Mouse (Mus musculus) mouse trophoblast stem cell (cell line): ENCODE data around the gene Mtg2.

ENCODE experiments used
- in situ Hi-C, 2 experiments: fragments of 300-500 bp; cut with MseI, MboI; formaldehyde crosslinking; loops; 2 replicates in 1 of 2; 3 replicates in 1 of 2; pipeline ENCODE4 v1.15.1; 2025

Gene Mtg2

DNA sequence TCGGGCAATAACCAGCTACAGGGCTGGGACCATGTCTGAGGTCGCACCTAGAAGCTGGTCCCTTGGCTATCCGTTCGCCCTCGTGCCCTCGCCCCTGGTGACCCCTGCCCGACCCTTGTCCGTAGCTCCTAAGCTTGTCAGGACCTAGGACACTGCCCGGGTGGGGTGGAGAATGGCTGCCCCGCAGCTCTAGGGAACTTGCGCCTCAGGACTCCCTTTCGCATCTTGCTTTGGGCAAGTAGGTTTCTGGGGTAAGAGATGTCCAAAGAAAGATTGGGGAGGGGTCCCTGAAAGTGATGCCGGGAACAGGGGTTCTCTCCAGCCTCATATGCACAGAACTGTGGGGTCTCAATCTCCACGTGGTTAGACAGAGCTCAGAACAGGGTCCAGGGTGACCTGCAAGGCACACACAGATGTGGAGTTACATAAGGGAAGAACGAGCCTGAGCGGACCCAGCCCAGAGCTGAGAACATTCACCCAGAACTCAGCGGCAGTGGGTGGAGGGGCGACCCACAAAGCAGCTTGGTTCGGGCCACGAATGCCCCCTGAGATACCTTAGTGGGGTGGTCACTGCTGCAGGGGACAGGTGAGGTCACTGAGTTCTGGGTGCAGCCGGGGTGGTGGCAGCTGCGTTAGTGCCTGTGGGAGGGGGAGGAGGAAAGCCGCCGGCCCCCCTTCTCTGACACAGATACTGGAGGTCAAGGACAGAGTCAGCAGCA, 34.4 kb downstream of the Mtg2 start:
- in situ Hi-C loops: no loop called here

- in situ Hi-C loops: no loop called here
Observed at GRCm38 (mm10) chr2:180105441-180106190, 35.2 kb downstream of the Mtg2 start.

DNA sequence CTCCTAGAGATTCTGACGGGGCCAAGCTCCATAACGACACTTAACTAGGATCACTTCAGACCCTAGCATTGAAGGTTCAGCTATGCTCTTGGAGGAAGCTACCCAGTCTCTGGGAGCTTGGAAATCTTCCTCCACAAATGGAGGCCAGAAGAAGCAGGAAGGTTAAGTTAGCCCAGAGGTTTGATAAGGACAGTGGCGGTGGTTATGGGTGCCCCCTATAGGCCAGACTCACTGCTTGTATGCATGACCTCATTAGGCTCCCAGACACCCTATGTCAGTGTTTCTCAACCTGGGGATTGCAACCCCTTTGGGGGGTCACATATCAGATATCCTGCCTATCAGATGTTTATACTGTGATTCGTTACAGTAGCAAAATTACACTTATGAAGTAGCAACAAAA, 36.7 kb downstream of the Mtg2 start:
- in situ Hi-C loops: no loop called here

- in situ Hi-C loops: no loop called here
Observed at GRCm38 (mm10) chr2:180108285-180108684, 37.9 kb downstream of the Mtg2 start.

DNA sequence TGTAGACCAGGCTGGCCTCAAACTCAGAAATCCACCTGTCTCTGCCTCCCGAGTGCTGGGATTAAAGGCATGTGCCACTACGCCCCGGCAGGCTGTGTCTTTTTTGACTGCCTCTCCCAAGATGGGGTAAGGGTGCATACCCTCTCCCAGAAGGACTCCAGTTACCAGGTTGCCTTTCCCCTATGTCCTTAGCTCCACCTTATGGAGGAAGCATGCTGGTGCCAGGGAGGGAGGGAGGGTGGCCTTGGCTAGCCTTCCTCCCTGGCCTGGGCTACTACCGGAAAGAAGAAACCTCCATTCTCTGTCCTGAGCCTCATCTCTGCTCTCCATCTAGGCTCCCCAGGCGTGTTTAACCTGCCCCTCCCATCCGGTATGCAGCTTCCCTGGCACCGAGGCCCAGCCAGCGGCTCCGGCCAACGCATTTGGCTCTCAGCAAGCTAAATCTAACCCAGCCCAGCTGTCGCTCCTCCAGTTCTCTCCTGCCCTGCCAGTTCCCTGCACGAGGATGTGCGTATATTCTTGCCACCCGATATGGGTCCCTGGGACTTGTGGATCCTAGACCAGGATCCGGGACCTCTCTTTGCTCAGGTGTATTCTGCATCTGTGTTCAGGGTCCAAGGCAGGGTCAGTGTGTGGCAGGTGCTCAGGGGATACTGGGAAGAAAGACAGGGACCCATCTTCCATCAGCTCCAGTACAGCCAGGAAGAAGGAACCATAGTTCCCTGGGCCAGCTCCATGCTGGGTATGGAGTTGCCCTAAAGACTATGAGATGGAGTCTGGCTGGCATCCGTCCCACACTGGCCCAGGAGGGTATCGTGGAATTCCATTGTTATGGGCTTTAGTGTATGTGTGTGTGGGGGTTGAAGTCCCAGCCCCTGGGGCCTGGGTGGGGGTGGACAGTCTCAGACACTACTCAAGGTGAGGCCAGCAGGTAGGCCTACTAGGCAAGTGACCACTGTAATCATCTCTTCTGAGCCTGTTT, 43.8 kb downstream of the Mtg2 start:
- in situ Hi-C loops: no loop called here

DNA sequence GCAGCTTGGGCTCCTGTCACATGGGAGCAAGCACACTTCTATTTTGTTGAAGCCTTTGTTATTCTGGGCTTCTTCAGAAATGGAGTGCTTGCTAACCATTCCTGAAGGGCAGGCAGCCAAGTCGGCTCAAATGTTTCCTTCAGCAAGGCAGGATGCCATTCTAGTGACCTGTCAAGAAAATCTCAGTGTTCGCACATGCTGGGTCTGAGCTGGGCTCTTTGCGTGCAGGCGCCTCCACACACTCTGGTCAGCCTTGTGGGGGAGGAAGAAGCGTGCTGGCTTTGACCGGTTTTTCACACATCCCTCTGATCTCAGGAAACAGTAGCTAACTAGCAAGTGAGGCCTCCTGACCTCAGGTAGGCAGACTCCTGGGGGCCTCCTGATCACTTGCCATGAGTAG, 44.9 kb downstream of the Mtg2 start:
- in situ Hi-C loops: no loop called here

DNA sequence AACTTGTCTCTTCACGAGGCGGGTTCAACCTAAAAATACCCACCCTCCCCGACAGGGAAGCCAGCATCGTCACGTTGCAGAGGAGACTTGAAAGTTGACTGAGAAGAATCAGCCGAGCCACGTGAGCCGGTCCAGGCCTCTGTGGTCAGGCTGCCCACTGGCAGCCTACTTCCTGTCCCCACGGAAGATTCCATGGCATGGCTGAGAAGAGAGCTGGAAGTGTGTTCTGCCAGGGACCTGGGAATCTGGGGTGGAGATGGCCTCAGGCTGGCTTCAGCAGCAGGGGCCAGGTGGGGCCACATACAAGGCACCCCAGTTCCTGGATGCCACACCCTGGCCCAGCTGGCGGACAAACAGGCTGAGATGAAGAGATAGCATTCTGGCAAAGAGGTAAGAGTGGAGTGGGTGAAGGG, 45.7 kb downstream of the Mtg2 start:
- in situ Hi-C loops: no loop called here

- in situ Hi-C loops: no loop called here
Observed at GRCm38 (mm10) chr2:180116741-180117484, 46.5 kb downstream of the Mtg2 start.

- in situ Hi-C loops: no loop called here
Observed at GRCm38 (mm10) chr2:180117485-180118194, 47.3 kb downstream of the Mtg2 start.

GRCm38 (mm10) chr2:180118661-180119438, 48.5 kb downstream of the Mtg2 start, which contains the start of gene Osbpl2:
Gene Osbpl2, plus strand, starts transcription at chr2:180119306.
- in situ Hi-C loops: no loop called here

GRCm38 (mm10) chr2:180119439-180120291, 49.3 kb downstream of the Mtg2 start:
- in situ Hi-C loops: no loop called here

DNA sequence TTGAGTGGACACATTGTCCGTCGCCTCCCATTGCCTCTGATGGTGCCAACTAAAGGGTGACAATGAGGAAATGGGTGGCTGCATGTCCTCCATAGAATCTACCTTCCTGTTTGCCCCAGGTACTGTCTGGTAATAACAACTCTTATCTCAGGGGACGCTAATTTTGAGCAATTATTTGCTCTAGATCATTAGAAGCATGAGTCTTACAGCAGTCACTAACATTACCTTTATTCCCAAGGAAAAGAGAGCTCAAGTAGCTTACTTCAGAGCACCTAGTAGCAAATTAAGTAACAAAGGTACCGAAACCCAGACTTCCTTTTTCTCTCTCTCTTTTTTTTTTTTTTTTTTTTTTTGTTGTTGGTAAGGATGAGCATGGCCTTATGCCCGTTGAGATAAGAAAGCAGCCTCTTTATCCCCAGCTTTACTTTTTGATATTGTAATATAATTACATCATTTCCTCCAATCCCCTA, 49.9 kb downstream of the Mtg2 start:
- in situ Hi-C loops: no loop called here

DNA sequence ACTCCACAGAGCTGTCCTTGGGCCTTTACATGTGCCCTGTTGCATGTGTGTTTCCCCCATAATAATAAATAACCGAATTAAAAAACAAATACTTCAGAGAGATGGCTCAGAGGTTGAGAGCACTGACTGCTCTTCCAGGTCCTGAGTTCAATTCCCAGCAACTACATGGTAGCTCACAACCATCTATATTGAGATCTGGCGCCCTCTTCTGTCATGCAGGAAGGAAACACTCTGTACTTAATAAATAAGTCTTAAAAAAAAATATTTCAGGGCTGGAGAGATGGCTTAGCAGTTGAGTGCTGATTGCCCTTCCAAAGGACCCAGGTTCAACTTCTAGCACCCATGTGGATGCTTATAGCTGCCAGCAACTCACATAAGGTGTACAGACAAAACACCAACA, 53.8 kb downstream of the Mtg2 start:
- in situ Hi-C loops: no loop called here

GRCm38 (mm10) chr2:180126195-180126594, 55.8 kb downstream of the Mtg2 start:
- in situ Hi-C loops: loop anchor here in 1 of 2 experiments (25.0 kb wide), 1 partner anchor 311 kb away; no protein-coding TSS in a partner anchor

GRCm38 (mm10) chr2:180127675-180128074, 57.3 kb downstream of the Mtg2 start:
- in situ Hi-C loops: loop anchor here in 1 of 2 experiments (25.0 kb wide), 1 partner anchor 310 kb away; no protein-coding TSS in a partner anchor

DNA sequence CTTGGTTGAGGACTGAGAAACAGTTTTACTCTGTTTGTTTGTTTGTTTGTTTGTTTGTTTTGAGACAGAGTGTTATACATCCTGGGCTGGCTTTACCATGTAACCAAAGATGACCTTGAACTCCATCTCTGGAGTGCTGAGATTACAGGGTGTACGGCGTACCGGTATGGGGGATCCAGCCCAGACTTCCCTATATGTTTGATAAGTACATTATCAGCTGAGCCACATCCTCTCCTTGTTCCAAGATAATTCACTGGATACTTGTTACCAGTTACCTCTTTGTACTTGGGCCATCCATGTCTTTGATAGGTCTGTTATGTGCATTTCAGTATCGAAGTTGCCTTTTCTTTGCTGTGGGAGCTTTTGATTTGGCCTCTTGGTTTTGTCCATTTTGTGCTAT, 62.8 kb downstream of the Mtg2 start:
- in situ Hi-C loops: loop anchor here in 1 of 2 experiments (25.0 kb wide), 1 partner anchor 304 kb away; no protein-coding TSS in a partner anchor

DNA sequence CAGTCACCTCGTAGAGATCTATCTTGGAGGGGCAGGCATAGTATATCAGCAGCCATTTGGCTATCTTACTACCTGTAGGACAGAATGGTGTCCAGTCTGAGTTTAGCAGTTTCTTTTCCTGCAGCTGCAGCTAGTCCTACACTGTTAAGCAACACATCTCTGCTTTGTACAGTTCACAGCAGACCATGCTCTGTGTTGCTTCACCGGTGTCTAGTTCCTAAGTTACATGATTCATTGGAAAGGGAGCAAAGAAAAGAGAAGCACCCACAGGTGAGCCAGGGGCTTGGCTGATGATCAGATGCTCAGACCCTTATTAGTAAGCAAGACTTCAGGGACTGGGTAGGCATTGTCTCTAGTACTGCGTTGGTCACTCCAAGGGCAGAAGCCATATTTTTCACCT, 63.5 kb downstream of the Mtg2 start:
- in situ Hi-C loops: loop anchor here in 1 of 2 experiments (25.0 kb wide), 1 partner anchor 303 kb away; no protein-coding TSS in a partner anchor

GRCm38 (mm10) chr2:180135414-180135813, 65.0 kb downstream of the Mtg2 start:
- in situ Hi-C loops: loop anchor here in 1 of 2 experiments (25.0 kb wide), 1 partner anchor 302 kb away; no protein-coding TSS in a partner anchor
